Mouse (Mus musculus) right cerebral cortex, postnatal 14 days (tissue): ENCODE data around the gene Pygo1.

ENCODE experiments used
- DNase-seq: peaks from one replicate; pipeline ENCODE4 v3.0.0; 2022

Pygo1 gene

DNA sequence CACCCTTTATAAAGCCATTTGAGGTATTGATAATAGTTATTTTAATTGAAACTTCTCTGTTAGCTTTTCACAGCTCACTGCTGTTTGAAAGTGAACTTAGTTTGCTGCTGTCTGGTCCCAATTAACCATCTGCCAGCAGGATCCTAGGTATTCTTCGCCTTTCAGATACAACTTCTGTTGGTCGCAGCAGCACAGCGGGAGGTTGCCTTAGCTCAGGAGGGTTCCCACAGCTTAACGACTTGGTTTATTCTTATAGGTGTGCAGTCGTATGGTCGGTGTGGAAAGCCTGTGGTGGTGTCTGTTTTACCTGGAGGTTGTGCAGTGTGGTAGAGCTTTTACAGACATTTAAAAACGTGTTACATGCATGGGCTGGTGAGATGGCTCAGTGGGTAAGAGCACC is 71.4 kb downstream of the Pygo1 start:
- no peak for DNase-seq

DNA sequence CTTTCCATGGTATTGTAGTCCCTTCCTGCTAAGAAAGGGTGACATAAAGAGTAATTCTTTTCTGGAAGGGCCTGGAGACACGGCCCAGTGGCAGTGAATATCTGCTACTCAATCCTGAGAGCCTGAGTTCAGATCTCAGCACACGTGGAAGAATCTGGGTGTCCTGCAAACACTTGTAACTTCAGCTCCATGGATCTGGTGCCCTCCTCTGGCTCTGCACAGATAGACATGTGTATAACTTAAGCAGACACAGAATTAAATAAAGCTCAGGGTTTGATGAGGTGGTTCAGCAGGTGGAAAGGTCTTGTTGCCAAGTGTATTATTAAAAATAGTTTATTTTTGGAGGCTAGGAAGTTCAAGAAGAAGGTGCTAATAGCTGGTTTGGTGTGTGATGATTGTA is 75.0 kb downstream of the Pygo1 start:
- no peak for DNase-seq

DNA sequence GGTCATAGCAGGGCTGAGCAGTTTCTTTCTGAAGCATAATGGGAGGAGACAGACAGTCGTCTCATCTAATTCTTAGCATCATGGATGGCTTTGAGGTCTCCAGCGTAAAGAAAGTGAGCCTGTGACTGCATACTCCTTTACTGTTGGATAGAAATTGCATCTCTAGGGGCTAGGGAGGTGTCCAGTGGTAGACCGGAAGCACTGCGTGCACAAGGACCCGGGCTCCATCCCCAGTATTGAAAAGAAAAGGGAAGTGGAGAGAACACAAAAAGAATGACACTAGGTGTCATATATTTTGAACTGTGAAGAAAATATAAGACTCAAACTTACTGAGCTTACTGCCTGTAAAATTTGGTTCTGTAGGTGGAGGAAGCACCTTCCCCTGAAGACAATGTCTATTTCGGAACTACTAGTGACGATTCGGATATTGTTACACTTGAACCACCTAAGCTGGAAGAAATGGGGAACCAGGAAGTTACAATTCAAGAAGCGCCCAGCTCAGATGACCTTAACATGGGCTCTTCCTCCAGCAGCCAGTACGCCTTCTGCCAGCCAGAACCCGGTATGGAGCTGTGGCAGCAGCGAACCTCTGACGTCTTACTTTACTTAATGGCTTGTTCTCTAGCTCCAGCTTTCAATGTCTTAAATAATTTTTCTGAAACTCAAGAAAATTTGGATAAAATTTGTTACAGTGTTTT is 76.0 kb downstream of the Pygo1 start:
- DNase-seq: no peak
